27 mouse cellular contexts compared by ENCODE assay signal in the genomic region with DNA sequence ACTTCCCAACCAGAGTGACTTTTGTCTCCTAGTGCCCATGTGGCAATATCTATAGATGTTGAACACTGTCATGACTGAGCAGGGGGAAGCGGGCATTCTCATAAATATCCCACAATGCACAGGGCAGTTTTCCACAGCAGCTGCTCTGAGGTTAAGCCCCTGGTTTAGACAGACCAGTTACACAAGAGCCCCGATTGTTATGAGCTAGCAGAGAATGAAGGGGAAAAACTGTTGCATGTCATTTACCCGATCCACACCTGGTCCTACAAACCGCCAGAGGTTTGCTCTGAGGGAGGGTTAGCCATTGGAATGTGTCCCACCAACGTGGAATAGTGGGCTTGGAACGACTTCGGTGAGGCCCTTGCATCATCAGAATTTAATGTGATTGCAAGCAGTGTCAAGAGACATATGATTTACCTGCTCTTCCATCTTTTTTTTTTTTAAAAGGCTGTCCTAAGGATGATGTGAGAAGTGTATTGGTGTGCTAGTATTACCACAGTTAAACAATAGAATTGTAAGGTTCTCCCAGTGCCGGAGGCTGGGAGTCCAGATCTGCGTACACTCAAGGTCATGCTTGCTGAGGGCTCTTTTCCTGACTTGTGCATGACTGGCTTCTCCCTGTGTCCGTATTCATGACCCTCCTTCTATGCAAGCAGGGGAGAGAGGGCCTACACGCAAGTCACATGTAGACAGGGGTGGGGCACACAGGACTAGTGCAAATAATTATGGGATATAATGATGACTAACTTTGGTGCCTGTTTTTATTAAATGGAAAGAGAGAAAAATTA. TPM values are rescaled to one million over a fixed set of nuclear protein-coding genes. Genes with fewer than 3 reads are reported as not detected.
DNase-seq lines count a peak whose midpoint lies in the region; ATAC-seq lines count a peak whose summit lies in the region.
"Had no signal": no experiment of that assay in that cellular context is flagged by ENCODE, and none has a peak within 500 bp of the region (broad histone marks: within the 10 kb centered on the region; RNA-seq: fewer than 3 reads in every experiment).

No protein-coding gene starts in this region.

- 0 out of 2 replicates have a peak overlapping the region, but pooled peaks have one; percentile 4 for H3K4me2 ChIP-seq in limb, embryonic 13.5 days (replicated peaks)
- no peak overlapping the region for H3K4me2 ChIP-seq in hindbrain, embryonic 11.5 days (replicated peaks; ENCODE audit: low read depth, low read length)
- H3K4me2 ChIP-seq: heart, embryonic 12.5 days; liver, embryonic 11.5 days; midbrain, embryonic 13.5 days had no signal

- WGBS in heart, embryonic 10.5 days, result 85% methylated on average over 11 of the region's 11 CpGs
- WGBS in limb, embryonic 13.5 days, result 48% methylated on average over 11 of the region's 11 CpGs
- WGBS in hindbrain, embryonic 11.5 days, result 85% methylated on average over 11 of the region's 11 CpGs

- ATAC-seq in limb, embryonic 13.5 days (ENCODE audit: low FRiP score, low read depth), result peak; percentile 66
- no peak for ATAC-seq in hindbrain, embryonic 11.5 days (ENCODE audit: low FRiP score)
- ATAC-seq: forebrain, embryonic 16.5 days; hindbrain, postnatal 0 days; midbrain, embryonic 13.5 days had no signal

- H3K27ac ChIP-seq in heart, embryonic 10.5 days, result no peak overlapping the region
- H3K27ac ChIP-seq in limb, embryonic 13.5 days, result 0 out of 2 replicates have a peak overlapping the region, but pooled peaks have one; percentile 10
- H3K27ac ChIP-seq in hindbrain, embryonic 11.5 days (ENCODE audit: low read depth, low read length), result no peak overlapping the region
- H3K27ac ChIP-seq: hindbrain, postnatal 0 days; midbrain, embryonic 13.5 days had no signal

- H3K9me3 ChIP-seq in heart, embryonic 10.5 days, result no peaks in the 10 kb centered on the region
- no peaks in the 10 kb centered on the region for H3K9me3 ChIP-seq in limb, embryonic 13.5 days
- H3K9me3 ChIP-seq in hindbrain, embryonic 11.5 days (ENCODE audit: control insufficient read depth, low read length), result no peaks in the 10 kb centered on the region
- H3K9me3 ChIP-seq: heart, embryonic 12.5 days; midbrain, embryonic 13.5 days had no signal

- 0 out of 2 replicates have a peak, but pooled peaks cover 6% of the 10 kb centered on the region for H3K4me1 ChIP-seq in heart, embryonic 10.5 days
- H3K4me1 ChIP-seq in limb, embryonic 13.5 days, result peaks cover 27% of the 10 kb centered on the region
- H3K4me1 ChIP-seq in hindbrain, embryonic 11.5 days (replicated peaks; ENCODE audit: control insufficient read depth, insufficient read depth, low read length), result no peaks in the 10 kb centered on the region
- H3K4me1 ChIP-seq: heart, embryonic 12.5 days; midbrain, embryonic 13.5 days had no signal

- intact Hi-C loops in heart, postnatal 36 days (cut with DNase I), result no loop called here
- intact Hi-C loops in left cerebral cortex, postnatal 25 days (cut with DNase I), result no loop called here
- intact Hi-C loops in gastrocnemius, postnatal 36 days (cut with DNase I), result loop anchor here (5.0 kb wide), 1 partner anchor 125 kb away; no protein-coding TSS in a partner anchor

- no peak overlapping the region for H3K4me3 ChIP-seq in heart, embryonic 10.5 days
- no peak overlapping the region for H3K4me3 ChIP-seq in limb, embryonic 13.5 days
- H3K4me3 ChIP-seq in hindbrain, embryonic 11.5 days (ENCODE audit: low read depth, low read length), result no peak overlapping the region
- H3K4me3 ChIP-seq: heart, embryonic 12.5 days; midbrain, embryonic 13.5 days had no signal

- peak; percentile 65 for DNase-seq in heart, embryonic 10.5 days (ENCODE audit: low spot score)
- DNase-seq in heart, postnatal 36 days, result no peak
- DNase-seq in retina, postnatal 1 day, result peak; percentile 45
- no peak for DNase-seq in retina, embryonic 14.5 days (ENCODE audit: low spot score)
- DNase-seq in hindbrain, embryonic 11.5 days (ENCODE audit: low spot score), result no peak
- DNase-seq in left cerebral cortex, postnatal 25 days (ENCODE audit: low spot score in 2 of 2), result no peak
- no peak for DNase-seq in gastrocnemius, postnatal 36 days
- DNase-seq: cerebellum, adult 18-20 months; cerebellum, postnatal 36 days; heart, postnatal 14 days; kidney, adult 2 months; kidney, postnatal 14 days; lung, adult 2 months; right cerebral cortex, postnatal 25 days; thymus, adult 18-20 months had no signal

- H3K9ac ChIP-seq in limb, embryonic 13.5 days, result no peak overlapping the region
- no peak overlapping the region for H3K9ac ChIP-seq in hindbrain, embryonic 11.5 days (ENCODE audit: low read depth, low read length)
- H3K9ac ChIP-seq: heart, embryonic 12.5 days; midbrain, embryonic 13.5 days had no signal

- no peaks in the 10 kb centered on the region for H3K27me3 ChIP-seq in heart, embryonic 10.5 days (ENCODE audit: insufficient read depth, poor library complexity, severe bottlenecking)
- no peaks in the 10 kb centered on the region for H3K27me3 ChIP-seq in limb, embryonic 13.5 days
- no peaks in the 10 kb centered on the region for H3K27me3 ChIP-seq in hindbrain, embryonic 11.5 days (ENCODE audit: control insufficient read depth, insufficient read depth, low read length)
- H3K27me3 ChIP-seq: heart, embryonic 12.5 days; midbrain, embryonic 13.5 days had no signal

- H3K36me3 ChIP-seq in heart, embryonic 10.5 days, result no peaks in the 10 kb centered on the region
- no peaks in the 10 kb centered on the region for H3K36me3 ChIP-seq in limb, embryonic 13.5 days
- no peaks in the 10 kb centered on the region for H3K36me3 ChIP-seq in hindbrain, embryonic 11.5 days (ENCODE audit: control insufficient read depth, insufficient read depth, low read length)
- H3K36me3 ChIP-seq: heart, embryonic 12.5 days; midbrain, embryonic 13.5 days had no signal

RNA-seq across cellular contexts. Expression of gene Ccdc83, which starts 16.4 kb away (rescaled TPM):
- polyA plus RNA-seq in heart, embryonic 10.5 days (2016; fragmentation: Nextera tagmentation; extraction: Ambion mirVana), result 0.24 TPM in 1 of 2 replicates, not detected in the other
- under 1 TPM; 0.24 to 0.28 TPM for total RNA-seq in heart, postnatal 36 days (2021)
- polyA plus RNA-seq in limb, embryonic 13.5 days (2015; fragmentation: Nextera tagmentation; extraction: Ambion mirVana), result not detected in 2 replicates
- polyA plus RNA-seq in hindbrain, embryonic 11.5 days (2014; fragmentation: Nextera tagmentation; extraction: Ambion mirVana), result not detected in 2 replicates
- total RNA-seq in left cerebral cortex, postnatal 25 days (2021), result not detected
- total RNA-seq in gastrocnemius, postnatal 36 days (2021), result not detected
- total RNA-seq: adrenal gland, adult 18-20 months; adrenal gland, postnatal 4 days; hindbrain, postnatal 0 days; left cerebral cortex, adult 8-10 months had no signal
- polyA plus RNA-seq: forebrain, embryonic 16.5 days; heart, embryonic 12.5 days; hindbrain, postnatal 0 days; kidney, adult 2 months; liver, embryonic 11.5 days; midbrain, embryonic 13.5 days; neural tube, embryonic 14.5 days; spleen, adult 2 months; stomach, embryonic 14.5 days had no signal

RNA-seq across cellular contexts. Expression of gene Sytl2, which starts 20.1 kb away (rescaled TPM):
- 3.2 and 3.4 TPM in 2 replicates for polyA plus RNA-seq in heart, embryonic 10.5 days (2016; fragmentation: Nextera tagmentation; extraction: Ambion mirVana)
- total RNA-seq in heart, postnatal 36 days (2021), result 1 to 10 TPM; 2.6 to 2.7 TPM
- 13.8 and 16.0 TPM in 2 replicates for polyA plus RNA-seq in limb, embryonic 13.5 days (2015; fragmentation: Nextera tagmentation; extraction: Ambion mirVana)
- 2.8 and 5.0 TPM in 2 replicates for polyA plus RNA-seq in hindbrain, embryonic 11.5 days (2014; fragmentation: Nextera tagmentation; extraction: Ambion mirVana)
- total RNA-seq in left cerebral cortex, postnatal 25 days (2021), result 10 to 100 TPM; 76.5 to 79.4 TPM
- 1 to 10 TPM; 5.1 to 5.3 TPM for total RNA-seq in gastrocnemius, postnatal 36 days (2021)

Comparison
In these comparisons a context has a peak if more than half of its experiments do, and no peak if none do; other contexts are left out.
1. DNase-seq: peak in heart, embryonic 10.5 days (single experiment) and retina, postnatal 1 day (single experiment); none in heart, postnatal 36 days (0 of 2), retina, embryonic 14.5 days (single experiment), hindbrain, embryonic 11.5 days (single experiment), left cerebral cortex, postnatal 25 days (0 of 2) and gastrocnemius, postnatal 36 days (0 of 2).
2. RNA of gene Sytl2, which starts 20.1 kb away (total RNA-seq): 76.5 to 79.4 TPM in left cerebral cortex, postnatal 25 days; 5.1 to 5.3 TPM in gastrocnemius, postnatal 36 days and 2.6 to 2.7 TPM in heart, postnatal 36 days; every median in the first group is over 10 times any median in the second.